Mouse (Mus musculus): ENCODE data around the gene Cnn3. TPM values are rescaled to one million over a fixed set of nuclear protein-coding genes. Genes with fewer than 3 reads are reported as not detected.

Gene Cnn3
- polyA plus RNA-seq, 1 experiment from 2014 or later = 342 TPM

GRCm38 (mm10) chr3:121500225-121500624 is 73.9 kb downstream of the Cnn3 start:
- Histone ChIP-seq H3K4me2 (replicated peaks; ENCODE audit: low read depth, low read length) (no peak overlapping the region), H3K4me1 (ENCODE audit: insufficient read depth, low read depth, low read length) (no peaks in the 10 kb centered on the region), H3K36me3 (ENCODE audit: insufficient read depth, low read length) (no peaks in the 10 kb centered on the region), H3K9me3 (ENCODE audit: low read length) (no peaks in the 10 kb centered on the region), H3K9ac (replicated peaks; ENCODE audit: low read depth) (no peak overlapping the region), H3K4me3 (ENCODE audit: low read depth, low read length) (no peak overlapping the region), H3K27ac (ENCODE audit: low read length) (no peak overlapping the region), H3K27me3 (replicated peaks; ENCODE audit: insufficient read depth, low read length) (no peaks in the 10 kb centered on the region)
- DNase-seq (ENCODE audit: low spot score) (peak; percentile 86), ATAC-seq (peak; percentile 77)
- 39% methylated on average over 10 of the region's 10 CpGs for WGBS
- TF ChIP-seq EP300 (IDR thresholded peaks at IDR 0.05) (no peak), CTCF (IDR thresholded peaks at IDR 0.05) (peak; percentile 96)

GRCm38 (mm10) chr3:121500734-121501133 is 74.4 kb downstream of the Cnn3 start:
- H3K27me3 ChIP-seq (replicated peaks; ENCODE audit: insufficient read depth, low read length) = no peaks in the 10 kb centered on the region
- no peak overlapping the region for H3K27ac ChIP-seq (ENCODE audit: low read length)
- H3K9me3 ChIP-seq (ENCODE audit: low read length) = no peaks in the 10 kb centered on the region
- TF ChIP-seq EP300 (IDR thresholded peaks at IDR 0.05) = no peak
- no peak for TF ChIP-seq CTCF (IDR thresholded peaks at IDR 0.05)
- H3K4me2 ChIP-seq (replicated peaks; ENCODE audit: low read depth, low read length) = no peak overlapping the region
- no peak overlapping the region for H3K9ac ChIP-seq (replicated peaks; ENCODE audit: low read depth)
- 25% methylated on average over 5 of the region's 5 CpGs for WGBS
- ATAC-seq (no peak), DNase-seq (ENCODE audit: low spot score) (no peak)
- no peaks in the 10 kb centered on the region for H3K4me1 ChIP-seq (ENCODE audit: insufficient read depth, low read depth, low read length)
- H3K4me3 ChIP-seq (ENCODE audit: low read depth, low read length) = no peak overlapping the region
- no peaks in the 10 kb centered on the region for H3K36me3 ChIP-seq (ENCODE audit: insufficient read depth, low read length)

- ATAC-seq = no peak
Observed at GRCm38 (mm10) chr3:121504927-121505487, 78.7 kb downstream of the Cnn3 start.

GRCm38 (mm10) chr3:121506175-121506574 is 79.9 kb downstream of the Cnn3 start:
- 64% methylated on average over 8 of the region's 8 CpGs for WGBS
- TF ChIP-seq EP300 (IDR thresholded peaks at IDR 0.05) = no peak
- TF ChIP-seq CTCF (IDR thresholded peaks at IDR 0.05) = no peak
- Histone ChIP-seq H3K9ac (replicated peaks; ENCODE audit: low read depth) (no peak overlapping the region), H3K4me2 (replicated peaks; ENCODE audit: low read depth, low read length) (no peak overlapping the region), H3K27ac (ENCODE audit: low read length) (no peak overlapping the region; the same call in 1 of the 2 replicates), H3K4me1 (ENCODE audit: insufficient read depth, low read depth, low read length) (no peaks in the 10 kb centered on the region; the same call in 1 of the 2 replicates), H3K4me3 (ENCODE audit: low read depth, low read length) (no peak overlapping the region), H3K27me3 (replicated peaks; ENCODE audit: insufficient read depth, low read length) (no peaks in the 10 kb centered on the region), H3K9me3 (ENCODE audit: low read length) (no peaks in the 10 kb centered on the region), H3K36me3 (ENCODE audit: insufficient read depth, low read length) (no peaks in the 10 kb centered on the region)
- no peak for DNase-seq (ENCODE audit: low spot score)
- peak; percentile 16; the same call in 1 of the 2 replicates for ATAC-seq

More at GRCm38 (mm10) chr3:121504927-121505487, 78.7 kb downstream of the Cnn3 start:
- H3K36me3 ChIP-seq (ENCODE audit: insufficient read depth, low read length) = no peaks in the 10 kb centered on the region
- no peak overlapping the region for H3K9ac ChIP-seq (replicated peaks; ENCODE audit: low read depth)
- DNase-seq (ENCODE audit: low spot score) = no peak
- no peak overlapping the region for H3K4me2 ChIP-seq (replicated peaks; ENCODE audit: low read depth, low read length)
- H3K4me3 ChIP-seq (ENCODE audit: low read depth, low read length) = no peak overlapping the region
- no peak overlapping the region for H3K27ac ChIP-seq (ENCODE audit: low read length)
- WGBS = 70% methylated on average over 8 of the region's 8 CpGs
- TF ChIP-seq EP300 (IDR thresholded peaks at IDR 0.05) = no peak
- no peak for TF ChIP-seq CTCF (IDR thresholded peaks at IDR 0.05)
- no peaks in the 10 kb centered on the region for H3K9me3 ChIP-seq (ENCODE audit: low read length)
- no peaks in the 10 kb centered on the region; the same call in 1 of the 2 replicates for H3K4me1 ChIP-seq (ENCODE audit: insufficient read depth, low read depth, low read length)
- H3K27me3 ChIP-seq (replicated peaks; ENCODE audit: insufficient read depth, low read length) = no peaks in the 10 kb centered on the region

- no peak overlapping the region; the same call in 1 of the 2 replicates for H3K27ac ChIP-seq (ENCODE audit: low read length)
- no peak overlapping the region for H3K9ac ChIP-seq (replicated peaks; ENCODE audit: low read depth)
- peak; percentile 5; the same call in 1 of the 2 replicates for ATAC-seq
- no peak overlapping the region for H3K4me2 ChIP-seq (replicated peaks; ENCODE audit: low read depth, low read length)
- DNase-seq (ENCODE audit: low spot score) = no peak
- H3K4me3 ChIP-seq (ENCODE audit: low read depth, low read length) = no peak overlapping the region
- no peaks in the 10 kb centered on the region for H3K36me3 ChIP-seq (ENCODE audit: insufficient read depth, low read length)
- 60% methylated on average over 7 of the region's 7 CpGs for WGBS
- H3K27me3 ChIP-seq (replicated peaks; ENCODE audit: insufficient read depth, low read length) = no peaks in the 10 kb centered on the region
- H3K9me3 ChIP-seq (ENCODE audit: low read length) = no peaks in the 10 kb centered on the region
- no peaks in the 10 kb centered on the region; the same call in 1 of the 2 replicates for H3K4me1 ChIP-seq (ENCODE audit: insufficient read depth, low read depth, low read length)
- TF ChIP-seq CTCF (IDR thresholded peaks at IDR 0.05) (no peak), EP300 (IDR thresholded peaks at IDR 0.05) (no peak)
Observed at GRCm38 (mm10) chr3:121506756-121507155, 80.5 kb downstream of the Cnn3 start.

GRCm38 (mm10) chr3:121507678-121508077 is 81.4 kb downstream of the Cnn3 start:
- 78% methylated on average over 14 of the region's 14 CpGs for WGBS
- H3K9ac ChIP-seq (replicated peaks; ENCODE audit: low read depth) = no peak overlapping the region
- H3K36me3 ChIP-seq (ENCODE audit: insufficient read depth, low read length) = no peaks in the 10 kb centered on the region
- H3K9me3 ChIP-seq (ENCODE audit: low read length) = no peaks in the 10 kb centered on the region
- no peak overlapping the region for H3K4me3 ChIP-seq (ENCODE audit: low read depth, low read length)
- peak; percentile 39 for DNase-seq (ENCODE audit: low spot score)
- no peak for TF ChIP-seq EP300 (IDR thresholded peaks at IDR 0.05)
- no peak for TF ChIP-seq CTCF (IDR thresholded peaks at IDR 0.05)
- H3K27ac ChIP-seq (ENCODE audit: low read length) = no peak overlapping the region
- no peak for ATAC-seq
- H3K27me3 ChIP-seq (replicated peaks; ENCODE audit: insufficient read depth, low read length) = no peaks in the 10 kb centered on the region
- H3K4me1 ChIP-seq (ENCODE audit: insufficient read depth, low read depth, low read length) = no peaks in the 10 kb centered on the region; the same call in 1 of the 2 replicates
- no peak overlapping the region for H3K4me2 ChIP-seq (replicated peaks; ENCODE audit: low read depth, low read length)

Other genes starting within 250 kb of the Cnn3 start
- gene Tmem56, start 143.4 kb upstream of the Cnn3 start, polyA plus RNA-seq (2015; fragmentation: Nextera tagmentation; extraction: Ambion mirVana) = 1.5 and 2.1 TPM in 2 replicates
- 33.4 and 36.6 TPM in 2 replicates for gene Alg14, start 134.7 kb upstream of the Cnn3 start, polyA plus RNA-seq (2015; fragmentation: Nextera tagmentation; extraction: Ambion mirVana)
- gene Slc44a3, start 105.9 kb downstream of the Cnn3 start, polyA plus RNA-seq (2015; fragmentation: Nextera tagmentation; extraction: Ambion mirVana) = 45.4 and 48.7 TPM in 2 replicates
- gene 4930432M17Rik, start 244.3 kb downstream of the Cnn3 start, polyA plus RNA-seq (2015; fragmentation: Nextera tagmentation; extraction: Ambion mirVana) = not detected in 2 replicates